Mouse (Mus musculus) thymus, adult 2 months (tissue): ENCODE results near the gene Tshz3.

Experiments used
- CTCF ChIP-seq: fragments of 200-500 bp; IDR thresholded peaks from 2 replicates; pipeline ENCODE4 v1.5.1; 2012; ENCODE audit warnings: mild to moderate bottlenecking, control low read depth, low read length, moderate library complexity, borderline replicate concordance; ENCODE audit not compliant: control insufficient read depth, poor library complexity, insufficient read depth; ENCODE audit errors: extremely low read depth
- POLR2A ChIP-seq: fragments of 200-500 bp; IDR thresholded peaks from 2 replicates; pipeline ENCODE4 v1.6.1; 2012; ENCODE audit warnings: mild to moderate bottlenecking, low read length, control low read depth, moderate library complexity; ENCODE audit not compliant: control insufficient read depth, poor library complexity, insufficient read depth; ENCODE audit errors: extremely low read depth

DNA sequence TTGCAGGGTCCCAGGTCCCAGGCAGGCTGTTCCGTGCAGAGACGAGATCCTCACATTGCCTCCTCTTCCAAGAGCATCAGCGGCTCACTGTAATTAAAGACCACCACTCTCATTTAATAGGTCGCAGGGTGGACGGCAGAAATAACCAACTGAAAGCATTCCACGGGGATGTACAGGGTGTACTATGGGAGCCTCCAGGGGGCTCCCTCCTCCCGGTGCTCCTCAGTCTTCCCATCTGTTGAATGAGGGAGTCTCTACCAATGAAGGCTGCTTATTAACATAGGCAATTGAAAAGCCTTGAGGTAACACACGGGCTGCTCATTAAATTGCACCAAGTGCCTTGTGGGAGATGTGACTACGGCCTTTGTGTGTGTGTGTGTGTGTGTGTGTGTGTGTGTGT lies 37.3 kb upstream of the Tshz3 start:
- TF ChIP-seq CTCF (no peak), POLR2A (no peak)
